Mouse (Mus musculus): Measurements from ENCODE around the gene Stard13.

GRCm38 (mm10) chr5:151071430-151071829 is 162.2 kb downstream of the Stard13 start:
- TF ChIP-seq CTCF (IDR thresholded peaks at IDR 0.05; ENCODE audit: low read depth, low read length) (no peak), POLR2A (IDR thresholded peaks at IDR 0.05; ENCODE audit: insufficient read depth, low read length) (no peak)
